Mouse (Mus musculus) embryonic facial prominence, embryonic 12.5 days (tissue): ENCODE results near the gene Adarb2. TPM values are rescaled to one million over a fixed set of nuclear protein-coding genes. Genes with fewer than 3 reads are reported as not detected.
A peak's percentile ranks its signal among the peaks of the same experiment; 100 is the strongest.

Experiments used
- ATAC-seq: fragments of 200-750 bp; cut with Nextera tagmentation; 2 replicates; pipeline ENCODE4 v1.8.0; 2017; ENCODE audit not compliant: insufficient number of reproducible peaks, insufficient read depth, low FRiP score, low TSS enrichment
- H3K27ac ChIP-seq: fragments of 300-500 bp; sonication (generic); 2 replicates; pipeline ENCODE4 v1.5.1; 2016; ENCODE audit warnings: mild to moderate bottlenecking
- H3K27me3 ChIP-seq: fragments of 300-500 bp; sonication (generic); 2 replicates; pipeline ENCODE4 v1.6.1; 2016; ENCODE audit warnings: mild to moderate bottlenecking, moderate library complexity
- H3K36me3 ChIP-seq: fragments of 300-500 bp; sonication (generic); 2 replicates; pipeline ENCODE4 v1.6.1; 2016; ENCODE audit warnings: mild to moderate bottlenecking
- H3K4me1 ChIP-seq: fragments of 300-500 bp; sonication (generic); 2 replicates; pipeline ENCODE4 v1.6.1; 2016
- H3K4me2 ChIP-seq: fragments of 300-500 bp; sonication (generic); replicated peaks from 2 replicates; pipeline ENCODE4 v1.6.1; 2016; ENCODE audit warnings: mild to moderate bottlenecking, moderate library complexity
- H3K4me3 ChIP-seq: fragments of 300-500 bp; sonication (generic); 2 replicates; pipeline ENCODE4 v1.5.1; 2016; ENCODE audit warnings: mild to moderate bottlenecking
- H3K9ac ChIP-seq: fragments of 300-500 bp; sonication (generic); 2 replicates; pipeline ENCODE4 v1.6.1; 2016; ENCODE audit warnings: mild to moderate bottlenecking, moderate library complexity
- H3K9me3 ChIP-seq: fragments of 300-500 bp; sonication (generic); 2 replicates; pipeline ENCODE4 v1.6.1; 2016; ENCODE audit warnings: mild to moderate bottlenecking, moderate library complexity
- WGBS: fragments of 180-500 bp; shearing (Covaris S2); methylation state at CpG from one replicate; pipeline ENCODE4 v1.1.7; 2016; 5-methylcytosine and 5-hydroxymethylcytosine counted together
- polyA plus RNA-seq: library from polyadenylated mRNA; unstranded; fragments of >200 nt; fragmentation: Nextera tagmentation; extraction: Ambion mirVana; gene quantifications from 2 replicates; pipeline ENCODE4 v1.2.1, GENCODE M21; 2016

Gene Adarb2
- polyA plus RNA-seq, 1 experiment from 2014 or later, result 3.4 TPM

GRCm38 (mm10) chr13:8744565-8744964 lies 541.9 kb downstream of the Adarb2 start:
- Histone ChIP-seq H3K36me3 (no peaks in the 10 kb centered on the region), H3K27ac (no peak overlapping the region), H3K4me2 (no peak overlapping the region), H3K27me3 (no peaks in the 10 kb centered on the region), H3K4me1 (no peaks in the 10 kb centered on the region), H3K9me3 (no peaks in the 10 kb centered on the region), H3K4me3 (no peak overlapping the region), H3K9ac (no peak overlapping the region)
- ATAC-seq, result no peak
- 76% methylated on average over 3 of the region's 3 CpGs for WGBS

- ATAC-seq, result no peak
- Histone ChIP-seq H3K36me3 (no peaks in the 10 kb centered on the region), H3K27ac (no peak overlapping the region), H3K4me2 (no peak overlapping the region), H3K4me3 (no peak overlapping the region), H3K4me1 (no peaks in the 10 kb centered on the region), H3K9me3 (no peaks in the 10 kb centered on the region), H3K27me3 (no peaks in the 10 kb centered on the region), H3K9ac (no peak overlapping the region)
- 80% methylated on average over 4 of the region's 4 CpGs for WGBS
Observed at GRCm38 (mm10) chr13:8745596-8745995, 542.9 kb downstream of the Adarb2 start.

GRCm38 (mm10) chr13:8749451-8749850 lies 546.8 kb downstream of the Adarb2 start:
- Histone ChIP-seq H3K4me3 (no peak overlapping the region), H3K4me1 (no peaks in the 10 kb centered on the region), H3K9ac (no peak overlapping the region), H3K36me3 (no peaks in the 10 kb centered on the region), H3K27ac (no peak overlapping the region), H3K9me3 (no peaks in the 10 kb centered on the region), H3K4me2 (no peak overlapping the region), H3K27me3 (no peaks in the 10 kb centered on the region)
- ATAC-seq, result no peak
- 88% methylated on average over 6 of the region's 6 CpGs for WGBS

GRCm38 (mm10) chr13:8760940-8761339 lies 558.3 kb downstream of the Adarb2 start:
- Histone ChIP-seq H3K27ac (no peak overlapping the region), H3K36me3 (no peaks in the 10 kb centered on the region), H3K4me3 (no peak overlapping the region), H3K9ac (no peak overlapping the region), H3K9me3 (no peaks in the 10 kb centered on the region), H3K27me3 (no peaks in the 10 kb centered on the region), H3K4me1 (no peaks in the 10 kb centered on the region), H3K4me2 (no peak overlapping the region)
- WGBS, result 69% methylated on average over 8 of the region's 8 CpGs
- ATAC-seq, result no peak

- no peaks in the 10 kb centered on the region for H3K27me3 ChIP-seq
- H3K4me3 ChIP-seq, result no peak overlapping the region
- ATAC-seq, result 0 out of 2 replicates have a peak, but pooled peaks have one; percentile 47
- 93% methylated on average over 7 of the region's 7 CpGs for WGBS
- no peak overlapping the region for H3K4me2 ChIP-seq
- no peaks in the 10 kb centered on the region for H3K36me3 ChIP-seq
- no peak overlapping the region for H3K9ac ChIP-seq
- H3K27ac ChIP-seq, result no peak overlapping the region
- 0 out of 2 replicates have a peak, but pooled peaks cover 4% of the 10 kb centered on the region for H3K9me3 ChIP-seq
- no peaks in the 10 kb centered on the region for H3K4me1 ChIP-seq
Observed at GRCm38 (mm10) chr13:8769654-8770227, 567.1 kb downstream of the Adarb2 start.

GRCm38 (mm10) chr13:8770616-8771015 lies 568.0 kb downstream of the Adarb2 start:
- H3K4me3 ChIP-seq, result no peak overlapping the region
- no peaks in the 10 kb centered on the region for H3K4me1 ChIP-seq
- no peak overlapping the region for H3K4me2 ChIP-seq
- no peaks in the 10 kb centered on the region for H3K36me3 ChIP-seq
- 78% methylated on average over 4 of the region's 4 CpGs for WGBS
- no peak for ATAC-seq
- 0 out of 2 replicates have a peak, but pooled peaks cover 4% of the 10 kb centered on the region for H3K9me3 ChIP-seq
- no peak overlapping the region for H3K9ac ChIP-seq
- H3K27me3 ChIP-seq, result no peaks in the 10 kb centered on the region
- H3K27ac ChIP-seq, result no peak overlapping the region

- Histone ChIP-seq H3K9me3 (no peaks in the 10 kb centered on the region), H3K27me3 (no peaks in the 10 kb centered on the region), H3K27ac (no peak overlapping the region), H3K4me1 (no peaks in the 10 kb centered on the region), H3K36me3 (no peaks in the 10 kb centered on the region), H3K4me2 (no peak overlapping the region), H3K4me3 (no peak overlapping the region), H3K9ac (no peak overlapping the region)
- WGBS, result 50% methylated on average over 4 of the region's 4 CpGs
- ATAC-seq, result no peak
Observed at GRCm38 (mm10) chr13:8780441-8780840, 577.8 kb downstream of the Adarb2 start.

- WGBS, result 23% methylated on average over 4 of the region's 4 CpGs
- no peak overlapping the region for H3K27ac ChIP-seq
Observed at GRCm38 (mm10) chr13:8782636-8783035, 580.0 kb downstream of the Adarb2 start.

GRCm38 (mm10) chr13:8783686-8784307 lies 581.1 kb downstream of the Adarb2 start:
- H3K36me3 ChIP-seq, result no peaks in the 10 kb centered on the region

More at GRCm38 (mm10) chr13:8782636-8783035, 580.0 kb downstream of the Adarb2 start:
- Histone ChIP-seq H3K36me3 (no peaks in the 10 kb centered on the region), H3K4me3 (no peak overlapping the region), H3K9me3 (no peaks in the 10 kb centered on the region), H3K27me3 (no peaks in the 10 kb centered on the region), H3K4me1 (no peaks in the 10 kb centered on the region), H3K9ac (no peak overlapping the region), H3K4me2 (no peak overlapping the region)
- ATAC-seq, result no peak

GRCm38 (mm10) chr13:8784308-8785061 lies 581.8 kb downstream of the Adarb2 start:
- no peak for ATAC-seq
- no peaks in the 10 kb centered on the region for H3K27me3 ChIP-seq
- WGBS, result 71% methylated on average over 14 of the region's 14 CpGs

More at GRCm38 (mm10) chr13:8783686-8784307, 581.1 kb downstream of the Adarb2 start:
- Histone ChIP-seq H3K9ac (no peak overlapping the region), H3K4me3 (no peak overlapping the region), H3K4me2 (no peak overlapping the region), H3K27me3 (no peaks in the 10 kb centered on the region), H3K27ac (no peak overlapping the region), H3K9me3 (no peaks in the 10 kb centered on the region), H3K4me1 (no peaks in the 10 kb centered on the region)
- 89% methylated on average over 10 of the region's 10 CpGs for WGBS
- no peak for ATAC-seq

GRCm38 (mm10) chr13:8785185-8785584 lies 582.5 kb downstream of the Adarb2 start:
- Histone ChIP-seq H3K27ac (no peak overlapping the region), H3K9ac (no peak overlapping the region), H3K36me3 (no peaks in the 10 kb centered on the region), H3K27me3 (no peaks in the 10 kb centered on the region), H3K9me3 (no peaks in the 10 kb centered on the region), H3K4me1 (no peaks in the 10 kb centered on the region), H3K4me3 (no peak overlapping the region), H3K4me2 (0 out of 2 replicates have a peak overlapping the region, but pooled peaks have one; percentile 15)
- WGBS, result 34% methylated on average over 9 of the region's 9 CpGs
- no peak for ATAC-seq

More at GRCm38 (mm10) chr13:8784308-8785061, 581.8 kb downstream of the Adarb2 start:
- Histone ChIP-seq H3K9ac (no peak overlapping the region), H3K4me3 (no peak overlapping the region), H3K9me3 (no peaks in the 10 kb centered on the region), H3K4me2 (no peak overlapping the region), H3K4me1 (no peaks in the 10 kb centered on the region), H3K36me3 (no peaks in the 10 kb centered on the region), H3K27ac (no peak overlapping the region)

- H3K4me3 ChIP-seq, result no peak overlapping the region
- 79% methylated on average over 8 of the region's 8 CpGs for WGBS
- H3K4me2 ChIP-seq, result no peak overlapping the region
- H3K9me3 ChIP-seq, result no peaks in the 10 kb centered on the region
- H3K4me1 ChIP-seq, result no peaks in the 10 kb centered on the region
- no peaks in the 10 kb centered on the region for H3K27me3 ChIP-seq
- ATAC-seq, result no peak
- H3K9ac ChIP-seq, result no peak overlapping the region
- H3K27ac ChIP-seq, result no peak overlapping the region
- H3K36me3 ChIP-seq, result no peaks in the 10 kb centered on the region
Observed at GRCm38 (mm10) chr13:8793217-8793616, 590.6 kb downstream of the Adarb2 start.
